Mouse (Mus musculus) liver, embryonic 12.5 days (tissue): ENCODE measurements around the gene Msl1. TPM values are rescaled to one million over a fixed set of nuclear protein-coding genes. Genes with fewer than 3 reads are reported as not detected.
"Not testable (repeated sequence)": the region's sequence is repeated elsewhere in the genome, so short reads cannot be mapped to it uniquely, and the experiment has no call there.

ENCODE experiments used
- ATAC-seq: fragments of 200-750 bp; cut with Nextera tagmentation; 2 replicates; pipeline ENCODE4 v1.8.0; 2017; ENCODE audit warnings: moderate number of reproducible peaks, mild to moderate bottlenecking, moderate library complexity
- H3K27ac ChIP-seq: fragments of 300-500 bp; sonication (generic); 2 replicates; pipeline ENCODE4 v1.5.1; 2016; ENCODE audit warnings: mild to moderate bottlenecking
- H3K27me3 ChIP-seq: fragments of 300-500 bp; sonication (generic); replicated peaks from 2 replicates; pipeline ENCODE4 v1.6.1; 2016; ENCODE audit warnings: mild to moderate bottlenecking, moderate library complexity
- H3K36me3 ChIP-seq: fragments of 300-500 bp; sonication (generic); 2 replicates; pipeline ENCODE4 v1.6.1; 2016; ENCODE audit warnings: mild to moderate bottlenecking, moderate library complexity
- H3K4me1 ChIP-seq: fragments of 300-500 bp; sonication (generic); 2 replicates; pipeline ENCODE4 v1.6.1; 2016
- H3K4me2 ChIP-seq: fragments of 300-500 bp; sonication (generic); 2 replicates; pipeline ENCODE4 v1.6.1; 2016; ENCODE audit warnings: mild to moderate bottlenecking, moderate library complexity
- H3K4me3 ChIP-seq: fragments of 300-500 bp; sonication (generic); 2 replicates; pipeline ENCODE4 v1.5.1; 2016; ENCODE audit warnings: mild to moderate bottlenecking, moderate library complexity
- H3K9ac ChIP-seq: fragments of 300-500 bp; sonication (generic); 2 replicates; pipeline ENCODE4 v1.6.1; 2016; ENCODE audit warnings: mild to moderate bottlenecking, moderate library complexity
- H3K9me3 ChIP-seq: fragments of 300-500 bp; sonication (generic); replicated peaks from 2 replicates; pipeline ENCODE4 v1.6.1; 2016; ENCODE audit warnings: mild to moderate bottlenecking, moderate library complexity
- WGBS: fragments of 180-500 bp; shearing (Covaris S2); methylation state at CpG from one replicate; pipeline ENCODE4 v1.1.7; 2016; ENCODE audit not compliant: insufficient replicate concordance; 5-methylcytosine and 5-hydroxymethylcytosine counted together
- polyA plus RNA-seq: library from polyadenylated mRNA; unstranded; fragments of >200 nt; fragmentation: Nextera tagmentation; extraction: Ambion mirVana; gene quantifications from 2 replicates; pipeline ENCODE4 v1.2.1, GENCODE M21; 2016

Msl1 gene
- polyA plus RNA-seq, 1 experiment from 2014 or later, result 11.5 TPM

DNA sequence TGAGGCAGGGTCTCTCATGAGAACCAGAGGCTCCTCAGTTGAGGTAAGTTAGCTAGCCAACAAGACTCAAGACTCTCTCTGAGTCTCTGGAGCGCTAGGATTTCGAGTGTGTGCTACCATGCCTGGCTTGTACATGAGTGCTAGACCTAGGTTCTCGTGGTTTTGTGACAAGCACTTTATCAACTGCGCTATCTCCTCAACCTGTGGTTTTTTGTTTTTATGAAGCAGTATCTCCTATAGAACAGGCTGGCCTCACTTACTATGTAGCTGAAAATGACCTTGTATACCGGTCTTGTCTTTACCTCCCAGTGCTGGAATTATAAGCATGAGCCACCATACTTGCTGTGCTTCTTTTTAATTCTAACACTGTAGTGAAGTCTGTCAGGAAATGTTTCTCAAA, 25.7 kb downstream of the Msl1 start:
- Histone ChIP-seq H3K9ac (no peak overlapping the region), H3K36me3 (peaks cover 100% of the 10 kb centered on the region), H3K4me1 (peaks cover 25% of the 10 kb centered on the region), H3K9me3 (no peaks in the 10 kb centered on the region), H3K4me2 (no peak overlapping the region), H3K27me3 (no peaks in the 10 kb centered on the region), H3K4me3 (no peak overlapping the region), H3K27ac (no peak overlapping the region)
- WGBS, result 43% methylated on average over 5 of the region's 5 CpGs
- no peak for ATAC-seq

DNA sequence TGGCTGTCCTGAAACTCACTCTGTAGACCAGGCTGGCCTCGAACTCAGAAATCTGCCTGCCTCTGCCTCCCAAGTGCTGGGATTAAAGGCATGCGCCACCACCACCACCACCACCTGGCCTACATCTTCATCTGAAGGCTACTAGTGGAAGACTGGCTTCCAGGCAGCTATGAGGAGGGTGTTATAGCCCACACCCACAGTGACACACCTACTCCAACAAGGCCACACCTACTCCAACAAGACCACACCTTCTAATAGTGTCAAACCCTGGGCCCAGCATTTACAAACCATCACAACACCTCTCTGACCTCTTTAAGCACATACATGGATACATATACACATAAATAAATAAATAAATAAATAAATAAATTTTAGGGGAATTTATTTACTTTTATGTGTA, 30.8 kb downstream of the Msl1 start:
- H3K9ac ChIP-seq, H3K4me2 ChIP-seq, H3K27ac ChIP-seq, H3K4me3 ChIP-seq, H3K9me3 ChIP-seq, H3K27me3 ChIP-seq: not testable (repeated sequence)
- peaks cover 26% of the 10 kb centered on the region for H3K4me1 ChIP-seq
- peak; percentile 76 for ATAC-seq
- WGBS, result 83% methylated on average over 2 of the region's 2 CpGs
- H3K36me3 ChIP-seq, result peaks cover 99% of the 10 kb centered on the region

DNA sequence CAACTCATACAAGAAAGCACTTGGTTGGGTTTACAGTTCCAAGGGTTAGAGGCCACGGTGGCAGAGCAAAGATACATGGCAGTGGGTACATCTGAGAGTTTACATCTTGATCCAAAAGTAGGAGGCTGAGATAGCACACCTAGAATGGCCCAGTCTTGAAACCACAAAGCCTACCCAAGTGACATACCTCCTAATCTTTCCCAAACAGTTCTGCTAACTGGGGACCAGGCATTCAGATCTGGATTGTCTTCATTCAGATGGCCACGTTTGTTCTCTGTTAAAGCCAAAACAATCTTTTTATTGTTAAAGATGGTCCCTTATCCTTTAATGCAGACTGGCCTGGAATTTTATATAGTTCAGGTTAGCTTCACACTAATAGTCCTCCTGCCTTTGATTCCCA, 32.6 kb downstream of the Msl1 start:
- Histone ChIP-seq H3K36me3 (peaks cover 99% of the 10 kb centered on the region), H3K27ac (peak overlapping the region; percentile 32), H3K9me3 (no peaks in the 10 kb centered on the region), H3K4me1 (peaks cover 26% of the 10 kb centered on the region), H3K4me3 (no peak overlapping the region), H3K27me3 (no peaks in the 10 kb centered on the region), H3K4me2 (no peak overlapping the region), H3K9ac (no peak overlapping the region)
- ATAC-seq, result peak; percentile 25; the same call in 1 of the 2 replicates
- WGBS, result 21% methylated on average over 2 of the region's 2 CpGs

DNA sequence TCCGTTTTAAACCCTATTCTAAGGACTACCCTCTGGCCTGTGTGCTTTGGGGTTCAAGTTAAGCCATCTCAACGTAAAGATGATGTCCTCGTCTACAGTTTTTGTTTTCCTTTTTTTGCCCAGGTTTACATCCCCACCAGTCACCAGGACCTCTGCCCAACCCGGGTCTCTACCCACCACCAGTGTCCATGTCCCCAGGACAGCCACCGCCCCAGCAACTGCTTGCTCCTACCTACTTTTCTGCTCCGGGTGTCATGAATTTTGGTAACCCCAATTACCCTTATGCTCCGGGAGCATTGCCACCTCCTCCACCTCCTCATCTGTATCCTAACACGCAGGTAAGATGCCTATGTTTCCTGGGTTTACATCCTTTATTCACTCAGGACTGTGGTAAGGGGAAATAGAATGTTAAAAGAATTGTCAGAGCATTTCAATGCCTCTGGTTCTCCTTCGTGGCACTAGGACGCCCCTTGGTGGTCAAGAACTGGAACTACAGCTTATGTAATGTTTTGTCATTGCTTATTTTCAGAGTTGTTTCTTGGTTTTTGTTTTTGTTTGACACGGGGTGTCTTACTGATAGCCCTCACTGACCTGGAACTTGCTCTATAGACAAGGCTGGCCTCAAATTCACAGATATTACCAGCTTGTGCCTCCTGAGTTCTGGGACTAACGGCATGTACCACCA, 33.9 kb downstream of the Msl1 start:
- ATAC-seq, result no peak
- no peaks in the 10 kb centered on the region for H3K9me3 ChIP-seq
- H3K4me1 ChIP-seq, result peaks cover 26% of the 10 kb centered on the region
- no peak overlapping the region for H3K4me2 ChIP-seq
- H3K4me3 ChIP-seq, result no peak overlapping the region
- peaks cover 98% of the 10 kb centered on the region for H3K36me3 ChIP-seq
- H3K27me3 ChIP-seq, result no peaks in the 10 kb centered on the region
- H3K27ac ChIP-seq, result no peak overlapping the region
- no peak overlapping the region for H3K9ac ChIP-seq
- WGBS, result 69% methylated on average over 12 of the region's 12 CpGs

DNA sequence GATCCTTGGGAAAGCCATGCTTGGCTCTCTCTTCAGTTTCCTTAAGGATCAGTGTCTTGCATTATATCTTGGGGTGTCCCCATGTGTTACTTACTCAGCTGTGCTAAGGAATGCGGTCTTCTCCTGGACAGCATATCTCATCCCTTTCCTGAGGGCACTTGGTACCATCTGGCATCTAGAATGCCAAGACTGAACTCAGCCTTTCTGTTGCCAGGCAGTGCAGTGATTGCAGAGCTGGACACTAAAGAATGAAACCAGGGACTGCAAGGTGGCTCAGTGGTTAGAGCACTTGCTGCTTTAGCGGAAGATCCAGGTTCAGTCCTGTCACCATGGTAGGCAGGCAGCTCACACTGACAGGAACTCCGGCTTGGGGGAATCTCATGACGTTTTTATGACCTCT, 34.6 kb downstream of the Msl1 start:
- H3K4me3 ChIP-seq, result no peak overlapping the region
- H3K4me1 ChIP-seq, result peaks cover 26% of the 10 kb centered on the region
- peaks cover 96% of the 10 kb centered on the region for H3K36me3 ChIP-seq
- H3K27me3 ChIP-seq, result no peaks in the 10 kb centered on the region
- no peak for ATAC-seq
- WGBS, result 73% methylated on average over 4 of the region's 4 CpGs
- no peak overlapping the region for H3K4me2 ChIP-seq
- no peak overlapping the region for H3K27ac ChIP-seq
- H3K9me3 ChIP-seq, result no peaks in the 10 kb centered on the region
- no peak overlapping the region for H3K9ac ChIP-seq

DNA sequence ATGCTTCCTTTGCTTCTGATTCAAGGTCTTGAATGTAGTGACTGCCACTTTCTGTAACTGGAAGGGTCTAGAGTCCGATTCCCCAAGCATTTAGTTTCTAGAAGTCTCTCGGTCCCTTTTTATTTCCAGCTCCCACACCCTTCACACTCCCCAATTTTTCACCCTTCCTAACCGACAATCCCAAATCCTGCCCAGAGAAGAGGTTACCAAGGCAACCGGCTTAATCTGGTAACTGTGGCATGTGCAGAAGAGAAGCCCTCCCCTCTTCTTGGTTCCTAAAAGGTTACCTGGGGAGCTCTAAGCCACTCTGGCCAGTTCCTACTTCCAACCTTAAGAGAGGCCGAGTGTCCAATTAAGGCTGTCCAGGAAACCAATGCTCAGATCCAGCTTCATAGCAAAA, 40.0 kb downstream of the Msl1 start:
- Histone ChIP-seq H3K4me2 (no peak overlapping the region), H3K36me3 (peaks cover 43% of the 10 kb centered on the region), H3K4me1 (peaks cover 18% of the 10 kb centered on the region), H3K27me3 (peaks cover 45% of the 10 kb centered on the region), H3K4me3 (no peak overlapping the region), H3K27ac (no peak overlapping the region), H3K9ac (no peak overlapping the region), H3K9me3 (no peaks in the 10 kb centered on the region)
- 61% methylated on average over 5 of the region's 5 CpGs for WGBS
- no peak for ATAC-seq

DNA sequence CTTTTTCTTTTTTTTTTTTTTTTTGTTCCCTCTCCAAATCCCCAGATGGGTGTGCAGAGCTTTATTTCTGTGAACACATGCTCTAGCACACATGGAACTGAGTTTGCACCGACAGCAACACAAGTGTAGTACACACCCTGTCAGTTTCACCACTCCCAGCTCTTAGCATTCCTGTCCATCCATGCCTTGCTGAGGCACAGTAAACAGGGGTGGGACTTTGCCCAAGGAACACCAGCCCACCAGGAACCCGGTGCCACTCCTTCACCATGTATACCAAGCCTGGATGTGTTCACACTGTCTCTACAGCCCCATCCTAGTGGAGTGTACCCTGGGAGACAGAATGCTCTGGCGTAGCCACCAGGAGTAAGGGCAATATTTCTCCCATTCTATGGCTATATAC, 40.4 kb downstream of the Msl1 start:
- ATAC-seq, result no peak
- WGBS, result 68% methylated on average over 3 of the region's 3 CpGs

DNA sequence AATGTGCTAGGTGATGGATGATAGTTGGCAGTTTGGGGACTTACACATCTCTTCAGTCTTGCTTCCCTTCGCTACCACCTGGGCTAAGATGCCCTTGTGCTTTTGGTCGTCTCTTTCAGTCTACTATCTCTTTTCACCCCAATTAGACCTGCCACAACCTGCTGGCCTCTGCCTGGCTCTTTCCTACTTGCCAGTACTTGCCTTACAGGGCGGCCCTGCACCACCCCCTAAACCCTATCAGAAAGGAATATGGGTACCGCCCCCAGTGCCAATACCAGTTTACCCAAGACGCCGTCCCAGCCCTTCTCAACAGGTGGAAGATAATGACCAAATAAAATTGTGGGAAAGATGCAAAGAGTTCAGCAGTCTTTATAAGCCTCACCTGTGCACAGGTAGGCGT, 40.8 kb downstream of the Msl1 start:
- Histone ChIP-seq H3K9ac (peak overlapping the region; percentile 75; the same call in 1 of the 2 replicates), H3K4me1 (peaks cover 18% of the 10 kb centered on the region), H3K4me3 (peak overlapping the region; percentile 63), H3K36me3 (peaks cover 35% of the 10 kb centered on the region), H3K4me2 (peak overlapping the region; percentile 97), H3K27me3 (peaks cover 53% of the 10 kb centered on the region), H3K9me3 (no peaks in the 10 kb centered on the region), H3K27ac (no peak overlapping the region)
- 26% methylated on average over 7 of the region's 7 CpGs for WGBS
- ATAC-seq, result peak; percentile 59

More for the DNA sequence above, 40.4 kb downstream of the Msl1 start:
- Histone ChIP-seq H3K27me3 (peaks cover 49% of the 10 kb centered on the region), H3K4me2 (peak overlapping the region; percentile 97), H3K9ac (no peak overlapping the region), H3K4me1 (peaks cover 18% of the 10 kb centered on the region), H3K4me3 (no peak overlapping the region), H3K27ac (no peak overlapping the region), H3K36me3 (peaks cover 39% of the 10 kb centered on the region), H3K9me3 (no peaks in the 10 kb centered on the region)

DNA sequence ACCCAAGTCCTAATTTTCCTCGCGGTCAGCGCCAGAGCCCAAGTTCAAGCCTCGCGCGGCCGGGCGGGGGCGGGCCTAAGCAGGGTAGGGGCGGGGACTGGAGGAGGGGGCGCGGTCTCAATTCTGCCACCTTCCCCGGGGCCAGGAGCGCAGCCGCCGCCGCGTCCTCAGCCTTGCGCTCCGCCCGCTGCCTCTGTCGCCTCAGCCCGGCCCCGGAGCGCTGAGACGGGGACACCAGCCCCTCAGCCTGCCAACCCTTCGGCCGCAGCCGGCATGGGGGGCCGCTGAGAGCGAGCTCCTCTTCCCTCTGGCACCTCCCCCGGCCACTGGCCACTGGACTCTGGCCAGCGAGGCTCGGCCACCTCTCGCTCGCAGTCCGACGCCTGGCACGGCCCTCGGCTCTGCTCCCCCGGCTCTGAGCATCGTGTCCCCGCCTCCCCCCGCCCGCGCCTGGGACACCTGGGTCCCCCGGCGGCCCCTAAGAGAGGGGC, 41.4 kb downstream of the Msl1 start, which contains the start of gene Rapgefl1:
TSS of gene Rapgefl1 (plus strand) at position 135 of the 491 bp plus-strand sequence.
- WGBS, result 1% methylated on average over 44 of the region's 48 CpGs
- ATAC-seq, result peak; percentile 91

DNA sequence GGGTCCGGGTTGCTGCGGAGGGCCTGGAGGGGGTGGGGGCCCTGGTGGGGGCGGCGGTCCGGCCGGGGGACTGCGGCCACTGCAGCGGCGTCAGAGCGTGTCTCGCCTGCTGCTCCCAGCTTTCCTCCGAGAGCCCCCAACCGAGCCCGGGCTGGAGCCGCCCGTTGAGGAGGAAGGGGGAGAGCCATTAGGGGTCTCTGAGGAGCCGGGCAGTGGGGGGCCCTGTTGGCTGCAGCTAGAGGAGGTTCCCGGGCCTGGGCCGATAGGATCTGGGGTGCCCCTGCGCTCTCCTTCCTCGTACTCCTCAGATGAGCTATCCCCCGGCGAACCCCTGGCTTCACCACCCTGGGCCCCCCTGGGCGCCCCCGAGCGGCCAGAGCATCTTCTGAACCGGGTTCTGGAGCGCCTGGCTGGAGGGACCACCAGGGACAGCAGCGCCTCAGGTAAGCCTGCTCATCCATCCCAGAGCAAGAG, 42.0 kb downstream of the Msl1 start:
- Histone ChIP-seq H3K9me3 (no peaks in the 10 kb centered on the region), H3K4me1 (peaks cover 18% of the 10 kb centered on the region), H3K27ac (no peak overlapping the region), H3K4me3 (peak overlapping the region; percentile 63), H3K9ac (peak overlapping the region; percentile 75), H3K27me3 (peaks cover 57% of the 10 kb centered on the region), H3K4me2 (peak overlapping the region; percentile 97), H3K36me3 (peaks cover 23% of the 10 kb centered on the region)
- under 1% methylated on average over 24 of the region's 29 CpGs for WGBS
- ATAC-seq, result no peak

More for the DNA sequence above, 41.4 kb downstream of the Msl1 start, which contains the start of gene Rapgefl1:
- peaks cover 18% of the 10 kb centered on the region for H3K4me1 ChIP-seq
- peak within 1 kb of the TSS; percentile 75 for H3K9ac ChIP-seq
- peaks cover 29% of the 10 kb centered on the region for H3K36me3 ChIP-seq
- H3K4me3 ChIP-seq, result peak within 1 kb of the TSS; percentile 63
- peak within 1 kb of the TSS; percentile 97 for H3K4me2 ChIP-seq
- no peak within 1 kb of the TSS for H3K27ac ChIP-seq
- no peaks in the 10 kb centered on the region for H3K9me3 ChIP-seq
- peaks cover 53% of the 10 kb centered on the region for H3K27me3 ChIP-seq

DNA sequence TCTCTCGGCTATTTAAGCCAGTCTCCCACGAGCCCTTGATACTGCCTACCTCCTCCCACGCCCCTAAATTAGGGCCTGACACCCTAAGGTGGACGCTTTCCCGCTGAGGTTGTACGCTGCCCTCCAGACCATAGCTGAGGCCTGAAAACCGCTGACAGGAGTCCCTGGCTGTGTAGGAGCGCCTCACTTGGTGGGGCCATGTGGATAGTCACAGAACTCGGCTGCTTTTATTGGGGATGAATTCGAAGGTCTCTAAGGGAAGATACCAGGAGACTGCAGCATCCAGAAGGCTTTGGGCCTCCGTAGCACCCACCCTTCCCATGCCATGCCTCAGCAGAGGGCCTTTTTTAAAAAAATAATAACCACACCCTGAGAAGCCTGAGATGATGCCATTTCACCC, 42.6 kb downstream of the Msl1 start:
- H3K4me1 ChIP-seq, result peaks cover 18% of the 10 kb centered on the region
- no peaks in the 10 kb centered on the region for H3K9me3 ChIP-seq
- 57% methylated on average over 11 of the region's 11 CpGs for WGBS
- H3K27ac ChIP-seq, result no peak overlapping the region
- H3K4me2 ChIP-seq, result peak overlapping the region; percentile 97; the same call in 1 of the 2 replicates
- peaks cover 17% of the 10 kb centered on the region for H3K36me3 ChIP-seq
- H3K4me3 ChIP-seq, result no peak overlapping the region
- peaks cover 59% of the 10 kb centered on the region for H3K27me3 ChIP-seq
- ATAC-seq, result no peak
- no peak overlapping the region for H3K9ac ChIP-seq

DNA sequence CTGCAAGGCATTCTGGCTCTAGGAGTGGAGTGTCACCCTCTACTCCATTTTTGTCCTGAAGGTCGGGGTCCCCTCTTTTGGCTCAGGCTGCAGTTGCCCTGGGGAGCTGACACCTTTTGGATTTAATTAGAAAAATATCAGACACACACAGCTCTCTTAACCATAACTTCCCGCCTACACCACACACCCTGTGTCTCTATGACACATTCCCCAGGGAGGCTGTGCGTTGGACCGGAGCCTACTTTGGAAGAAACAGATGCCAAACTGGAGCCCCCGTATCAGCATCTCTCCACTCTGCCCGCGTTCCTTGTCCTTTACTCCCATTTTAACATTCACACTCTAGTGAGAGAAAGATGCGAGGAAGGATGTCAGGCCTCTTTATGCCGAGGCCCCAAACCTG, 43.2 kb downstream of the Msl1 start:
- peaks cover 18% of the 10 kb centered on the region for H3K4me1 ChIP-seq
- H3K4me3 ChIP-seq, result no peak overlapping the region
- no peak overlapping the region for H3K4me2 ChIP-seq
- peaks cover 11% of the 10 kb centered on the region for H3K36me3 ChIP-seq
- H3K9ac ChIP-seq, result no peak overlapping the region
- no peak for ATAC-seq
- H3K27ac ChIP-seq, result no peak overlapping the region
- WGBS, result 72% methylated on average over 9 of the region's 9 CpGs
- H3K9me3 ChIP-seq, result no peaks in the 10 kb centered on the region
- peaks cover 59% of the 10 kb centered on the region for H3K27me3 ChIP-seq
